Mouse (Mus musculus) cerebellum, adult 2 months (tissue): Measurements from ENCODE around the gene Fam83c.

Source experiments
- CTCF ChIP-seq: fragments of 200-500 bp; IDR thresholded peaks from 2 replicates; pipeline ENCODE4 v1.5.1; 2011; ENCODE audit warnings: low read depth, mild to moderate bottlenecking, control low read depth, low read length, moderate library complexity, borderline replicate concordance; ENCODE audit not compliant: insufficient read depth
- POLR2A ChIP-seq: fragments of 200-500 bp; IDR thresholded peaks from 2 replicates; pipeline ENCODE4 v1.6.1; 2011; ENCODE audit warnings: low read length, control low read depth, borderline replicate concordance; ENCODE audit not compliant: insufficient read depth

GRCm38 (mm10) chr2:155850120-155850519 lies 15.5 kb upstream of the Fam83c start:
- no peak for TF ChIP-seq CTCF
- TF ChIP-seq POLR2A = no peak
